8 mouse cellular contexts compared by ENCODE assay signal in genomic region chr3:53044682-53045299, GRCm38 (mm10). TPM values are rescaled to one million over a fixed set of nuclear protein-coding genes. Genes with fewer than 3 reads are reported as not detected.
A peak's percentile ranks its signal among the peaks of the same experiment; 100 is the strongest.
DNase-seq lines count a peak whose midpoint lies in the region; ATAC-seq and TF ChIP-seq lines count a peak whose summit lies in the region.

No protein-coding gene starts in this region.

- ATAC-seq in lung, embryonic 14.5 days (ENCODE audit: insufficient read depth): no peak
- no peak for ATAC-seq in stomach, embryonic 15.5 days (ENCODE audit: insufficient read depth, low FRiP score, low read depth)

- TF ChIP-seq CTCF in lung, embryonic 14.5 days (IDR thresholded peaks at IDR 0.05; ENCODE audit: low read depth): no peak

- H3K27ac ChIP-seq in lung, embryonic 14.5 days (ENCODE audit: low read depth): peak overlapping the region; percentile 90
- H3K27ac ChIP-seq in limb, embryonic 10.5 days: peak overlapping the region; percentile 84
- peak overlapping the region; percentile 8; the same call in 1 of the 2 replicates for H3K27ac ChIP-seq in stomach, embryonic 15.5 days

- H3K4me3 ChIP-seq in lung, embryonic 14.5 days (ENCODE audit: low read depth, low read length): peak overlapping the region; percentile 29
- H3K4me3 ChIP-seq in limb, embryonic 10.5 days: peak overlapping the region; percentile 44
- peak overlapping the region; percentile 5; the same call in 1 of the 2 replicates for H3K4me3 ChIP-seq in stomach, embryonic 15.5 days (replicated peaks)

- no peaks in the 10 kb centered on the region for H3K9me3 ChIP-seq in lung, embryonic 14.5 days (ENCODE audit: low read depth, low read length)
- no peaks in the 10 kb centered on the region for H3K9me3 ChIP-seq in limb, embryonic 10.5 days (replicated peaks)
- no peaks in the 10 kb centered on the region for H3K9me3 ChIP-seq in stomach, embryonic 15.5 days

- peak overlapping the region; percentile 79 for H3K4me2 ChIP-seq in lung, embryonic 14.5 days
- peak overlapping the region; percentile 37 for H3K4me2 ChIP-seq in stomach, embryonic 15.5 days

- H3K9ac ChIP-seq in lung, embryonic 14.5 days: peak overlapping the region; percentile 23; the same call in 1 of the 2 replicates
- no peak overlapping the region for H3K9ac ChIP-seq in stomach, embryonic 15.5 days

- 0 out of 2 replicates have a peak, but pooled peaks cover 8% of the 10 kb centered on the region for H3K27me3 ChIP-seq in lung, embryonic 14.5 days (ENCODE audit: insufficient read depth, low read length)
- peaks cover 14% of the 10 kb centered on the region; the same call in 1 of the 2 replicates for H3K27me3 ChIP-seq in limb, embryonic 10.5 days (ENCODE audit: low read depth, poor library complexity, severe bottlenecking)
- H3K27me3 ChIP-seq in stomach, embryonic 15.5 days (replicated peaks): no peaks in the 10 kb centered on the region

- 19% methylated on average over 11 of the region's 11 CpGs for WGBS in lung, embryonic 14.5 days
- 55% methylated on average over 11 of the region's 11 CpGs for WGBS in limb, embryonic 10.5 days
- WGBS in stomach, embryonic 15.5 days: 38% methylated on average over 11 of the region's 11 CpGs

- DNase-seq in embryo, embryonic 11 days: peak; percentile 39
- no peak for DNase-seq in embryo, embryonic 10 days (ENCODE audit: low spot score)
- peak; percentile 50 for DNase-seq in lung, embryonic 14.5 days
- no peak for DNase-seq in lung, adult 18-20 months
- DNase-seq in limb, embryonic 10.5 days (ENCODE audit: low spot score): peak; percentile 48
- DNase-seq in left cerebral cortex, adult 11 months (ENCODE audit: low spot score): no peak
- no peak for DNase-seq in Muller cell, postnatal 12 days (ENCODE audit: inconsistent ontology term)

- peaks cover 22% of the 10 kb centered on the region for H3K4me1 ChIP-seq in lung, embryonic 14.5 days (ENCODE audit: insufficient read depth)
- H3K4me1 ChIP-seq in limb, embryonic 10.5 days: peaks cover 57% of the 10 kb centered on the region
- H3K4me1 ChIP-seq in stomach, embryonic 15.5 days: peaks cover 11% of the 10 kb centered on the region; the same call in 1 of the 2 replicates

- H3K36me3 ChIP-seq in lung, embryonic 14.5 days (ENCODE audit: insufficient read depth): no peaks in the 10 kb centered on the region
- peaks cover 14% of the 10 kb centered on the region for H3K36me3 ChIP-seq in limb, embryonic 10.5 days
- H3K36me3 ChIP-seq in stomach, embryonic 15.5 days: no peaks in the 10 kb centered on the region

RNA-seq across cellular contexts. Expression of gene Lhfp, which starts 3.5 kb away (rescaled TPM):
- 61.9 and 63.8 TPM in 2 replicates for polyA plus RNA-seq in lung, embryonic 14.5 days (2014; fragmentation: Nextera tagmentation; extraction: Ambion mirVana)
- 61.8 and 90.1 TPM in 2 replicates for polyA plus RNA-seq in limb, embryonic 10.5 days (2016; fragmentation: Nextera tagmentation; extraction: Ambion mirVana)
- polyA plus RNA-seq in stomach, embryonic 15.5 days (2015; fragmentation: Nextera tagmentation; extraction: Ambion mirVana): 59.3 and 59.4 TPM in 2 replicates

RNA-seq across cellular contexts. Expression of gene Cog6, which starts 27.8 kb away (rescaled TPM):
- 43.4 and 47.3 TPM in 2 replicates for polyA plus RNA-seq in lung, embryonic 14.5 days (2014; fragmentation: Nextera tagmentation; extraction: Ambion mirVana)
- polyA plus RNA-seq in limb, embryonic 10.5 days (2016; fragmentation: Nextera tagmentation; extraction: Ambion mirVana): 36.4 and 46.3 TPM in 2 replicates
- 42.4 and 43.1 TPM in 2 replicates for polyA plus RNA-seq in stomach, embryonic 15.5 days (2015; fragmentation: Nextera tagmentation; extraction: Ambion mirVana)

Comparison
In these comparisons a context has a peak if more than half of its experiments do, and no peak if none do; other contexts are left out.
1. DNase-seq: peak in embryo, embryonic 11 days (single experiment), lung, embryonic 14.5 days (single experiment) and limb, embryonic 10.5 days (single experiment); none in embryo, embryonic 10 days (single experiment), lung, adult 18-20 months (0 of 2), left cerebral cortex, adult 11 months (single experiment) and Muller cell, postnatal 12 days (single experiment).
2. H3K27ac ChIP-seq: peak in every context shown above with its lines; median percentile 90 in lung, embryonic 14.5 days; 84 in limb, embryonic 10.5 days; 8 in stomach, embryonic 15.5 days.
3. Peak in every context shown above with its lines, with median percentiles within 50 percentile points of each other: H3K4me3 ChIP-seq.